Mouse (Mus musculus): Measurements from ENCODE around the gene Olfr513. TPM values are rescaled to one million over a fixed set of nuclear protein-coding genes. Genes with fewer than 3 reads are reported as not detected.

Olfr513 gene
- polyA plus RNA-seq (2012; rRNA removed) = not detected in 2 replicates
- polyA plus RNA-seq (2014; fragmentation: Nextera tagmentation; extraction: Ambion mirVana) = not detected in 2 replicates

DNA sequence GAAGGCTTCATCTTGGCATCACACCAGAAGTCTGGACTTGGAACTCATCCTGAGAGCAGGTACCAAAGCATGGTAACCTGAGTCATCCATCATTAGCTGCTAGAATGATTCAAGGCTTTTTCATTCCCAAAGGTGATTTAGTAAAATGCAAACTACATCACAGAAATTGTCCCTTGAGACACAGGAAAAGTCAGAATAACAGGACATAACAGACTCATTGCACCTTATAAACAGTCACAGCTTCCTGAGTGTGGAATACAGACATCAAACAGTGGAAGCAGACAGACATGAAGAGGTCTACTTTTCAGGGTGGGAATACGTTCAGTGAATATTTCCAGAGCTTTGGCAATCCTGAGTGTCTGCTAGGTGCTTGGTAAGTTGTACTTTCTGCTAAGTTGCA is at the start of gene Olfr513:
TSS of gene Olfr513 (plus strand) at position 301 of the 400 bp plus-strand sequence.
- WGBS (ENCODE audit: insufficient replicate concordance) = 23% methylated on average over 1 of the region's 1 CpGs
- no peak for DNase-seq (ENCODE audit: low read depth in 3 of 3, low spot score in 3 of 3)
- no peaks in the 10 kb centered on the region for H3K9me3 ChIP-seq (ENCODE audit: control insufficient read depth, low read length)

DNA sequence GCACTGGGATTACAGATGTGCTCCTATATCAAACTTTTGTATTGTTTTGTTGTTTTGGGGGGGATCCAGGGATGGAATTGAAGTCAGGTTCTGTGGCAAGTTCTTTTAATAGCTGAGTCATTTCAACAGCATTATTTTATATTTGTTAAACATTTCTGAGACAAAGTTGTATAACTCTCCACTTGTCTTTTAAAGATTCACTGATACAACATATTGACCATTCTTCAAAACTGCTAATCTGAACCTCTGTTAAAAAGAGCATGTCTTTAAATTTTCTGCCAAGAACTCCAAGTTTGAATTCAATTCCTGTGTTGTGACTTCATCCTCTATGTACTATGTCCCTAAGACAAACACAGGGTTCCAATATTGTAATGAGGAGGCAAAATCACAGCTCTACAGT is 37.8 kb upstream of the Olfr513 start, which contains the start of gene Olfr512:
TSS of gene Olfr512 (plus strand) at position 301 of the 400 bp plus-strand sequence.
- ATAC-seq (ENCODE audit: insufficient read depth) (no peak), DNase-seq (ENCODE audit: low read depth in 3 of 3, low spot score in 3 of 3) (no peak)
- Histone ChIP-seq H3K4me3 (ENCODE audit: insufficient read depth in 1 of 2, low read depth in 2 of 2, low read length in 2 of 2) (no peak within 1 kb of the TSS), H3K4me2 (ENCODE audit: low read depth) (no peak within 1 kb of the TSS), H3K36me3 (replicated peaks; ENCODE audit: control insufficient read depth, insufficient read depth, low read depth) (no peaks in the 10 kb centered on the region), H3K27ac (no peak within 1 kb of the TSS), H3K9me3 (ENCODE audit: control insufficient read depth, low read length) (no peaks in the 10 kb centered on the region), H3K4me1 (replicated peaks; ENCODE audit: control insufficient read depth in 2 of 2, insufficient read depth in 2 of 2, low read length in 1 of 2) (no peaks in the 10 kb centered on the region), H3K9ac (replicated peaks) (no peak within 1 kb of the TSS), H3K27me3 (ENCODE audit: control insufficient read depth, insufficient read depth, low read length) (no peaks in the 10 kb centered on the region)
- no peak for TF ChIP-seq EP300 (IDR thresholded peaks at IDR 0.05; ENCODE audit: low read depth)
- no peak for TF ChIP-seq CTCF (IDR thresholded peaks at IDR 0.05; ENCODE audit: low read depth)

More for the DNA sequence above, at the start of gene Olfr513:
- Histone ChIP-seq H3K4me2 (ENCODE audit: low read depth) (no peak within 1 kb of the TSS), H3K27me3 (ENCODE audit: control insufficient read depth, insufficient read depth, low read length) (no peaks in the 10 kb centered on the region), H3K4me1 (replicated peaks; ENCODE audit: control insufficient read depth in 2 of 2, insufficient read depth in 2 of 2, low read length in 1 of 2) (no peaks in the 10 kb centered on the region), H3K27ac (no peak within 1 kb of the TSS), H3K36me3 (replicated peaks; ENCODE audit: control insufficient read depth, insufficient read depth, low read depth) (no peaks in the 10 kb centered on the region), H3K9ac (replicated peaks) (no peak within 1 kb of the TSS), H3K4me3 (ENCODE audit: insufficient read depth in 1 of 2, low read depth in 2 of 2, low read length in 2 of 2) (no peak within 1 kb of the TSS)
- no peak for TF ChIP-seq EP300 (IDR thresholded peaks at IDR 0.05; ENCODE audit: low read depth)
- ATAC-seq (ENCODE audit: insufficient read depth) = no peak

DNA sequence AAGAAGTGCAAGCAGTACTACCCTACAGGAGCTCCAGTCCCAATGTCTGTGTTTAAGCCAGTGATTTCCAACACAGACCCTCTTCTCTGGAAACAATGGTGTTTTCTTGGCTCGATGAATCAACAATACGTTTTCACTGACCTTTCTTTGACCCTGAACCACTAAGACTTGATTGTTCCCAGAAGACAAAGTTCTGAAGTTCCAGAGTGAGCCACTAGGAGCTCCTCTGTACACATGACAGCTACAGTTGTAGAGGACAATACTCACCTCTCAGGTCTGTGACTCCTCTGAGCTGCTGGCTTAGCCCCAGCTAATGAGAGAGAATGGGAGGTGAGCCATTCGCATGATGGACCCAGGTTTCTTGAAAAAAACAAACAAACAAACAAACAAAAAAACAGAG is 9.6 kb downstream of the Olfr513 start:
- Histone ChIP-seq H3K4me1 (replicated peaks; ENCODE audit: control insufficient read depth in 2 of 2, insufficient read depth in 2 of 2, low read length in 1 of 2) (no peaks in the 10 kb centered on the region), H3K4me2 (ENCODE audit: low read depth) (no peak overlapping the region), H3K27me3 (ENCODE audit: control insufficient read depth, insufficient read depth, low read length) (no peaks in the 10 kb centered on the region), H3K9ac (replicated peaks) (no peak overlapping the region), H3K27ac (no peak overlapping the region), H3K36me3 (replicated peaks; ENCODE audit: control insufficient read depth, insufficient read depth, low read depth) (no peaks in the 10 kb centered on the region), H3K9me3 (ENCODE audit: control insufficient read depth, low read length) (no peaks in the 10 kb centered on the region), H3K4me3 (ENCODE audit: insufficient read depth in 1 of 2, low read depth in 2 of 2, low read length in 2 of 2) (no peak overlapping the region)
- no peak for TF ChIP-seq CTCF (IDR thresholded peaks at IDR 0.05; ENCODE audit: low read depth)
- no peak for TF ChIP-seq EP300 (IDR thresholded peaks at IDR 0.05; ENCODE audit: low read depth)
- 20% methylated on average over 3 of the region's 3 CpGs for WGBS (ENCODE audit: insufficient replicate concordance)
- DNase-seq (ENCODE audit: low read depth in 3 of 3, low spot score in 3 of 3) (no peak), ATAC-seq (ENCODE audit: insufficient read depth) (no peak)

GRCm38 (mm10) chr7:108797205-108797933 is 46.6 kb downstream of the Olfr513 start:
- DNase-seq (ENCODE audit: low read depth in 3 of 3, low spot score in 3 of 3) (no peak), ATAC-seq (ENCODE audit: insufficient read depth) (no peak)
- no peak for TF ChIP-seq EP300 (IDR thresholded peaks at IDR 0.05; ENCODE audit: low read depth)
- no peak for TF ChIP-seq CTCF (IDR thresholded peaks at IDR 0.05; ENCODE audit: low read depth)
- no peak overlapping the region for H3K27ac ChIP-seq
- H3K27me3 ChIP-seq (ENCODE audit: control insufficient read depth, insufficient read depth, low read length) = no peaks in the 10 kb centered on the region
- WGBS (ENCODE audit: insufficient replicate concordance) = 49% methylated on average over 1 of the region's 1 CpGs
- H3K4me2 ChIP-seq (ENCODE audit: low read depth) = no peak overlapping the region
- H3K36me3 ChIP-seq (replicated peaks; ENCODE audit: control insufficient read depth, insufficient read depth, low read depth) = no peaks in the 10 kb centered on the region
- H3K9me3 ChIP-seq (ENCODE audit: control insufficient read depth, low read length) = no peaks in the 10 kb centered on the region
- H3K4me1 ChIP-seq (replicated peaks; ENCODE audit: control insufficient read depth in 2 of 2, insufficient read depth in 2 of 2, low read length in 1 of 2) = no peaks in the 10 kb centered on the region
- H3K9ac ChIP-seq (replicated peaks) = no peak overlapping the region
- H3K4me3 ChIP-seq (ENCODE audit: insufficient read depth in 1 of 2, low read depth in 2 of 2, low read length in 2 of 2) = no peak overlapping the region

Other genes with a start within 250 kb of the Olfr513 start
- gene Olfr502, start 225.9 kb upstream of the Olfr513 start, polyA plus RNA-seq (2012; rRNA removed) = not detected in 2 replicates
- gene Olfr502, start 225.9 kb upstream of the Olfr513 start, polyA plus RNA-seq (2014; fragmentation: Nextera tagmentation; extraction: Ambion mirVana) = not detected in 2 replicates
- not detected in 2 replicates for gene Olfr503, start 206.4 kb upstream of the Olfr513 start, polyA plus RNA-seq (2012; rRNA removed)
- gene Olfr503, start 206.4 kb upstream of the Olfr513 start, polyA plus RNA-seq (2014; fragmentation: Nextera tagmentation; extraction: Ambion mirVana) = not detected in 2 replicates
- gene Olfr504, start 185.2 kb upstream of the Olfr513 start, polyA plus RNA-seq (2012; rRNA removed) = not detected in 2 replicates
- gene Olfr504, start 185.2 kb upstream of the Olfr513 start, polyA plus RNA-seq (2014; fragmentation: Nextera tagmentation; extraction: Ambion mirVana) = not detected in 2 replicates
- gene Olfr506, start 140.2 kb upstream of the Olfr513 start, polyA plus RNA-seq (2012; rRNA removed) = not detected in 2 replicates
- not detected in 2 replicates for gene Olfr506, start 140.2 kb upstream of the Olfr513 start, polyA plus RNA-seq (2014; fragmentation: Nextera tagmentation; extraction: Ambion mirVana)
- not detected in 2 replicates for gene Olfr507, start 129.2 kb upstream of the Olfr513 start, polyA plus RNA-seq (2012; rRNA removed)
- not detected in 2 replicates for gene Olfr507, start 129.2 kb upstream of the Olfr513 start, polyA plus RNA-seq (2014; fragmentation: Nextera tagmentation; extraction: Ambion mirVana)
- gene Olfr508, start 121.0 kb upstream of the Olfr513 start, polyA plus RNA-seq (2012; rRNA removed) = not detected in 2 replicates
- gene Olfr508, start 121.0 kb upstream of the Olfr513 start, polyA plus RNA-seq (2014; fragmentation: Nextera tagmentation; extraction: Ambion mirVana) = not detected in 2 replicates
- not detected in 2 replicates for gene Olfr509, start 99.1 kb upstream of the Olfr513 start, polyA plus RNA-seq (2012; rRNA removed)
- not detected in 2 replicates for gene Olfr509, start 99.1 kb upstream of the Olfr513 start, polyA plus RNA-seq (2014; fragmentation: Nextera tagmentation; extraction: Ambion mirVana)
- gene Olfr510, start 84.6 kb upstream of the Olfr513 start, polyA plus RNA-seq (2012; rRNA removed) = not detected in 2 replicates
- not detected in 2 replicates for gene Olfr510, start 84.6 kb upstream of the Olfr513 start, polyA plus RNA-seq (2014; fragmentation: Nextera tagmentation; extraction: Ambion mirVana)
- gene Olfr512, start 37.7 kb upstream of the Olfr513 start, polyA plus RNA-seq (2012; rRNA removed) = not detected in 2 replicates
- gene Olfr512, start 37.7 kb upstream of the Olfr513 start, polyA plus RNA-seq (2014; fragmentation: Nextera tagmentation; extraction: Ambion mirVana) = not detected in 2 replicates
- gene Olfr514, start 75.0 kb downstream of the Olfr513 start, polyA plus RNA-seq (2012; rRNA removed) = not detected in 2 replicates
- gene Olfr514, start 75.0 kb downstream of the Olfr513 start, polyA plus RNA-seq (2014; fragmentation: Nextera tagmentation; extraction: Ambion mirVana) = not detected in 2 replicates
- not detected in 2 replicates for gene Olfr516, start 99.6 kb downstream of the Olfr513 start, polyA plus RNA-seq (2012; rRNA removed)
- not detected in 2 replicates for gene Olfr516, start 99.6 kb downstream of the Olfr513 start, polyA plus RNA-seq (2014; fragmentation: Nextera tagmentation; extraction: Ambion mirVana)
- gene Olfr517, start 121.4 kb downstream of the Olfr513 start, polyA plus RNA-seq (2012; rRNA removed) = not detected in 2 replicates
- gene Olfr517, start 121.4 kb downstream of the Olfr513 start, polyA plus RNA-seq (2014; fragmentation: Nextera tagmentation; extraction: Ambion mirVana) = not detected in 2 replicates
- not detected in 2 replicates for gene Olfr518, start 134.0 kb downstream of the Olfr513 start, polyA plus RNA-seq (2012; rRNA removed)
- gene Olfr518, start 134.0 kb downstream of the Olfr513 start, polyA plus RNA-seq (2014; fragmentation: Nextera tagmentation; extraction: Ambion mirVana) = not detected in 2 replicates
- gene Olfr519, start 143.4 kb downstream of the Olfr513 start, polyA plus RNA-seq (2012; rRNA removed) = not detected in 2 replicates
- not detected in 2 replicates for gene Olfr519, start 143.4 kb downstream of the Olfr513 start, polyA plus RNA-seq (2014; fragmentation: Nextera tagmentation; extraction: Ambion mirVana)
- 0.01 TPM in 1 of 2 replicates, not detected in the other for gene Nlrp10, start 179.2 kb downstream of the Olfr513 start, polyA plus RNA-seq (2012; rRNA removed)
- gene Nlrp10, start 179.2 kb downstream of the Olfr513 start, polyA plus RNA-seq (2014; fragmentation: Nextera tagmentation; extraction: Ambion mirVana) = not detected in 2 replicates
- 31.0 and 37.2 TPM in 2 replicates for gene Eif3f, start 183.4 kb downstream of the Olfr513 start, polyA plus RNA-seq (2012; rRNA removed)
- gene Eif3f, start 183.4 kb downstream of the Olfr513 start, polyA plus RNA-seq (2014; fragmentation: Nextera tagmentation; extraction: Ambion mirVana) = 39.0 and 45.6 TPM in 2 replicates
- 0.06 and 0.14 TPM in 2 replicates for gene Tub, start 199.4 kb downstream of the Olfr513 start, polyA plus RNA-seq (2012; rRNA removed)
- gene Tub, start 199.4 kb downstream of the Olfr513 start, polyA plus RNA-seq (2014; fragmentation: Nextera tagmentation; extraction: Ambion mirVana) = not detected in 2 replicates

Measured in liver, embryonic 14.5 days (tissue).